Mouse (Mus musculus) olfactory bulb, adult 2 months (tissue): ENCODE data around the gene Crx.

Experiments used
- CTCF ChIP-seq: fragments of 200-500 bp; IDR thresholded peaks from 2 replicates; pipeline ENCODE4 v1.5.1; 2012; ENCODE audit warnings: low read depth, mild to moderate bottlenecking, low read length, moderate library complexity; ENCODE audit not compliant: insufficient read depth
- POLR2A ChIP-seq: fragments of 200-500 bp; IDR thresholded peaks from 2 replicates; pipeline ENCODE4 v1.6.1; 2012; ENCODE audit warnings: mild to moderate bottlenecking, low read depth, low read length, moderate library complexity; ENCODE audit not compliant: insufficient read depth

- TF ChIP-seq POLR2A (no peak), CTCF (no peak)
Observed at GRCm38 (mm10) chr7:15864104-15864503, 15.7 kb downstream of the Crx start.
